Mouse (Mus musculus): ENCODE data around the gene Rpusd1. TPM values are rescaled to one million over a fixed set of nuclear protein-coding genes. Genes with fewer than 3 reads are reported as not detected.

The Rpusd1 gene
- polyA plus RNA-seq, 1 experiment from 2014 or later: 30.1 TPM

DNA sequence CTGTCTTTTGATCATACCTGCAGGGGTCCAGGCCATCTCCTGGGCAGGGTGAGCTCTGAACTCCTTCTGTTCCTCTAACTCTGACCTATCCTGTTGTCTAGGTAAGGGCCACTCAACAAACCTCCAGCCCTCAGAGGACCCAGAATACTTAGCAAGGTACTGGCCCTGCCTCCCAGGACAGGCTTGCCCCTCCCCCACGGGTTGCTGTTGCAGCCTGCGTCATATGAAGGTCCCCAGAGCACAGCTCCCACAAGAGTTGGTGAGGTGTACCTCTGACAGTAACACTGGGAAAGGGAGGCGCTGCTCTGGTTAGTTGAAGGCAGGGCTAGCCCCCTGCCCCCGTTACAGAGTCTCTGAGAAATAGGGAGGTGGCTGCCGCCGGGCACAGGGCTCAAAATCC, 11.3 kb upstream of the Rpusd1 start:
- WGBS: 5% methylated on average over 6 of the region's 6 CpGs

DNA sequence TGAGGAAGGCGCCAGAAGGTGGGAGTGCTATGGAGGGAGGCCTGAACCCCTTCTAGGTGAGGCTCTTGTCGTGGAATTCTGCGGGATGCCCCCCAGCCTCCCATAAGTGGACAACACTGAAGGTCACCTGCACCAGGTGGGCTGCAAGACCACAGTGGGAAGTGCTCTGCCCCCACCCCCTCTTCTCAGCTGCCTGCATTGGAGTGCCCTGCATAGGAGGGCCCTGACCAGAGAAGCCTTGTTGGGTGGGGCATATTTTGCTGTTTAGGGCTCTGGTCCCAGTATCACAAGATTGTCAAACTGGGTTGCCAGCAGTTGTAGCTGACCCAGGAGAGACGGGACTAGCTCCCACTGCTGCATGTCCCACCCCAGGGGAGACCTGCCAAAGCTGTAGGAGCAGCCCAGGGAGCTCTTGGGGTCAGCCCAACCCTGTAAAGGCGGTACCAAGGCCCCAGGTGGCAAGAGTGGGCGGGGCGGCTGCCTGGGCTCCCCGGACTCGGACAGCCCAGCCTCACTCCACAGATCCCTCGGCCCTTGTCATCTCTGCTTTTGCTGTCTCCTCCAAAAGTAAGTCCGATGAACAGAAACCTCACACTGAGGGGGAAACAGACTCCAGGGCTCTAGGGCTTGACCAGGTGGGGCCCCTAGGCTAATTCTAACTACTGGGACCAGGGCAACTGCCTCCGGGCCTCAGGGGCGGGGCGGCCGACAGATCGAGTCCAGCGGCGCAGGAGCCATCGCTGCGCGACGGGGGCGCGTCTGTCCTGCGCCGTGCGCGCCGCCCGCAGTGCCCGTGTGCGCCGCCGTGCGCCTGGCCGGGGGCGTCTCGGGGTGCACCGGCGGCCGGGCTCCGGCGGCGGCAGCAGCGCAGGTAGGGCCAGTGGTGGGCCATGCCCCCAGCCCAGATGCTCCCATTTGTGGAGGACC, 10.5 kb upstream of the Rpusd1 start, which contains the start of gene Gng13:
Gene Gng13 (plus strand): TSS at position 461 of the 927 bp plus-strand sequence.
- under 1% methylated on average over 41 of the region's 45 CpGs for WGBS
- Histone ChIP-seq H3K4me3 (peak within 1 kb of the TSS; percentile 43), H3K4me1 (replicated peaks) (peaks cover 10% of the 10 kb centered on the region), H3K9me3 (no peaks in the 10 kb centered on the region), H3K36me3 (no peaks in the 10 kb centered on the region), H3K27me3 (peaks cover 30% of the 10 kb centered on the region), H3K4me2 (peak within 1 kb of the TSS; percentile 91), H3K9ac (peak within 1 kb of the TSS; percentile 47), H3K27ac (replicated peaks) (no peak within 1 kb of the TSS)
- no peak for ATAC-seq (ENCODE audit: low FRiP score, low read depth)

More for the DNA sequence above, 11.3 kb upstream of the Rpusd1 start:
- H3K9ac ChIP-seq: no peak overlapping the region
- H3K9me3 ChIP-seq: no peaks in the 10 kb centered on the region
- peaks cover 10% of the 10 kb centered on the region for H3K4me1 ChIP-seq (replicated peaks)
- H3K4me2 ChIP-seq: 0 out of 2 replicates have a peak overlapping the region, but pooled peaks have one; percentile 91
- no peak overlapping the region for H3K4me3 ChIP-seq
- peaks cover 30% of the 10 kb centered on the region for H3K27me3 ChIP-seq
- no peak overlapping the region for H3K27ac ChIP-seq (replicated peaks)
- no peaks in the 10 kb centered on the region for H3K36me3 ChIP-seq
- no peak for ATAC-seq (ENCODE audit: low FRiP score, low read depth)

DNA sequence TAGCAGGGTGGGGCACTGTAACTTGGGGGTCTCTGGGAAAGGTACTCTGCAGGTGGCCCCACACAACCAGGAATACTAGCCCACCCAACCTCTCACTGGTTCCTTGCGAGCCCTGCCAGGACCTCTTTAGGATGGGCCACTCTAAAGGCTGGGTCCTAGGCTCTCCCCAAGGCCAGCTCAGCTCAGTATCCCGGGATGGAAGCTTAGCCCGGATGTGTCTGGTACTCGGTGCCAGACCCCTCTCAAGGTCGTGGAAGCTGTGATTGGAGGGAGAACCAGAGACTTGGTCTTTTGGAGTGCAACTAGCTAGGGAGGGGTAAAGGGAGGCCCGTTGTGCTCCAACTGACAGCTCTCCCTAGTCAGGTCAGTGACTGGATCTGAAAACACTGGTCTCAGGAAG, 9.8 kb upstream of the Rpusd1 start:
- Histone ChIP-seq H3K4me1 (replicated peaks) (peaks cover 10% of the 10 kb centered on the region), H3K36me3 (no peaks in the 10 kb centered on the region), H3K4me2 (peak overlapping the region; percentile 91), H3K9ac (peak overlapping the region; percentile 47), H3K27me3 (peaks cover 30% of the 10 kb centered on the region), H3K27ac (replicated peaks) (no peak overlapping the region), H3K9me3 (no peaks in the 10 kb centered on the region), H3K4me3 (peak overlapping the region; percentile 43)
- WGBS: 10% methylated on average over 6 of the region's 6 CpGs
- no peak for ATAC-seq (ENCODE audit: low FRiP score, low read depth)

DNA sequence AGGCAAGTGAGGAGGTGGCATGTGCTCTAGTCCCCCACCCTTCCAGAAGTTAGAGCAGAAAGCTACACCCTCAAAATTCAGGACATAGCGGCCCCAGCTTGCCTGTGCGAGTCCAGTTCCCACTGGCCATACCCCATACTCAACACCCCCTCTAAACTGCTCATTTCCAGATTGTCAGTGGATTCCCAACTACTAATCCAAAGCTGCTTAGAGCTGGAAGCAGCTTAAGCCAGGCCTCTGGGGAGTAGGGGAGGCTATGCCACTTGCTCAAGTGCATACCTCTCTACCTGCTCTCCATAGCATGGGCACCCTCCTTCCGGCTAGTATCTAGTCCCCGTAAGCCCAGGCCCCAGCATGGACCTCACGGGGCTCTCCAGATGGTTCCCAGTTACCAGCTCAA, 6.0 kb upstream of the Rpusd1 start:
- Histone ChIP-seq H3K27ac (replicated peaks) (no peak overlapping the region), H3K4me2 (no peak overlapping the region), H3K9ac (no peak overlapping the region), H3K4me1 (replicated peaks) (peaks cover 15% of the 10 kb centered on the region), H3K36me3 (no peaks in the 10 kb centered on the region), H3K27me3 (peaks cover 19% of the 10 kb centered on the region), H3K9me3 (no peaks in the 10 kb centered on the region), H3K4me3 (no peak overlapping the region)
- 95% methylated on average over 5 of the region's 5 CpGs for WGBS
- ATAC-seq (ENCODE audit: low FRiP score, low read depth): no peak

- no peaks in the 10 kb centered on the region for H3K9me3 ChIP-seq
- H3K27ac ChIP-seq (replicated peaks): no peak overlapping the region
- no peak for ATAC-seq (ENCODE audit: low FRiP score, low read depth)
- no peaks in the 10 kb centered on the region for H3K27me3 ChIP-seq
- no peaks in the 10 kb centered on the region for H3K36me3 ChIP-seq
- H3K4me3 ChIP-seq: no peak overlapping the region
- 94% methylated on average over 19 of the region's 19 CpGs for WGBS
- peaks cover 17% of the 10 kb centered on the region for H3K4me1 ChIP-seq (replicated peaks)
- H3K9ac ChIP-seq: no peak overlapping the region
- H3K4me2 ChIP-seq: no peak overlapping the region
These were observed 4.0 kb upstream of the Rpusd1 start for GRCm38 (mm10) chr17:25723470-25723869.

DNA sequence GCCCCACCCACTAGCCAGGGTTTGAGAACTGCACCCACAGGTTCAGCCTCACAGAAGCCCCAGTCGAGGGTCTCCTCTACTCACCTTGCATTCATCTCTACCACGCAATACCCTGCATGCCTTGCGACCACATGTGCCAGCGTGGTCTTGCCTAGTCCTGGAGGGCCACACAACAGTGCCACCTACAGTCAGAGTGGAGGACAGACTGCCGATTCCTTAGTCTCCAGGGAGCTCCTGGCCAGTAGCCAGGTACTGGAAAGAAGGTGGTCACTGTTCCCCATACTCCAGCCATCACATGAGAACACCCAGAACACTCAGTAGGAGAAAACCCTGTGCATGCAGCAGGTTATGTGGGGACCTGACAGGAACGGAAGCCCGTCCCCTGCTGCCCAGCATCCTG, 3.6 kb upstream of the Rpusd1 start:
- H3K4me1 ChIP-seq (replicated peaks): peaks cover 22% of the 10 kb centered on the region
- no peaks in the 10 kb centered on the region for H3K27me3 ChIP-seq
- H3K4me2 ChIP-seq: no peak overlapping the region
- 76% methylated on average over 7 of the region's 7 CpGs for WGBS
- H3K4me3 ChIP-seq: no peak overlapping the region
- no peak overlapping the region for H3K9ac ChIP-seq
- H3K36me3 ChIP-seq: no peaks in the 10 kb centered on the region
- no peaks in the 10 kb centered on the region for H3K9me3 ChIP-seq
- H3K27ac ChIP-seq (replicated peaks): no peak overlapping the region
- ATAC-seq (ENCODE audit: low FRiP score, low read depth): no peak

DNA sequence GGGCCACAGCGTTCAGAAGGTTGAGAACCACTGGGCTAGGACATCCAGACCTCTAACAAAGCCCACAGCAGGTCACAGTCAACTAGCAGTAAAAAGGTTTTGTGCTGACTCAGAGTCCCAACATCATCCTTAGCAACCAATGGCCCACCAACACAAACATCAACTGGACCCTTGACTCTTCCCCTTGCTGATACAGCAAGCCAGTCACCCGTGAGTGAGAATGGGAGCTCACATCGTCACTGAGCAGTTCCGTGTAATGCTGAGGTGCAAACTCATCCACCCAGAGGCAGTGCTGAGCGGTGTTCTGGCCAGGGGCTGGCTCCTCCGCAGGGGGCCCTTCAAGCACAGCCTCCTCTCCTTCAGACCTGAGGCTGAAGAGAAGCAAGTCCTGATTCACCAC, 2.2 kb upstream of the Rpusd1 start:
- peaks cover 3% of the 10 kb centered on the region for H3K36me3 ChIP-seq
- H3K9me3 ChIP-seq: no peaks in the 10 kb centered on the region
- no peak overlapping the region for H3K4me3 ChIP-seq
- H3K9ac ChIP-seq: no peak overlapping the region
- H3K27ac ChIP-seq (replicated peaks): no peak overlapping the region
- H3K27me3 ChIP-seq: no peaks in the 10 kb centered on the region
- no peak for ATAC-seq (ENCODE audit: low FRiP score, low read depth)
- H3K4me2 ChIP-seq: no peak overlapping the region
- peaks cover 23% of the 10 kb centered on the region for H3K4me1 ChIP-seq (replicated peaks)
- WGBS: 78% methylated on average over 6 of the region's 6 CpGs

DNA sequence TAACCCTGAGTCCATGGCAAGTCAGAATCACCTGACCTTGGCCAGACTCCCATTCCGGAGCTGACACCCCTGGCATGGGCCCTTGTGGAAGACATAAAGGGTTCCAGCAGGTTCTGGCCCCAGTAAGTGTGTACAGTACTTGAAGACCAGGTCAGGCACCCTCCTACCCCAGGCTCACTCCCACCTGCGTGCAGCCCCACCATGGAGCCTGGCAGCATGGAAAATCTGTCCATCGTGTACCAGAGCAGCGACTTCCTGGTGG, 470 bp downstream of the Rpusd1 start:
- peak overlapping the region; percentile 61 for H3K4me3 ChIP-seq
- H3K9me3 ChIP-seq: no peaks in the 10 kb centered on the region
- H3K27me3 ChIP-seq: no peaks in the 10 kb centered on the region
- H3K36me3 ChIP-seq: peaks cover 3% of the 10 kb centered on the region
- 27% methylated on average over 4 of the region's 4 CpGs for WGBS
- H3K9ac ChIP-seq: peak overlapping the region; percentile 73
- H3K4me1 ChIP-seq (replicated peaks): peaks cover 23% of the 10 kb centered on the region
- no peak for ATAC-seq (ENCODE audit: low FRiP score, low read depth)
- peak overlapping the region; percentile 94 for H3K4me2 ChIP-seq
- H3K27ac ChIP-seq (replicated peaks): peak overlapping the region; percentile 57; the same call in 1 of the 2 replicates

DNA sequence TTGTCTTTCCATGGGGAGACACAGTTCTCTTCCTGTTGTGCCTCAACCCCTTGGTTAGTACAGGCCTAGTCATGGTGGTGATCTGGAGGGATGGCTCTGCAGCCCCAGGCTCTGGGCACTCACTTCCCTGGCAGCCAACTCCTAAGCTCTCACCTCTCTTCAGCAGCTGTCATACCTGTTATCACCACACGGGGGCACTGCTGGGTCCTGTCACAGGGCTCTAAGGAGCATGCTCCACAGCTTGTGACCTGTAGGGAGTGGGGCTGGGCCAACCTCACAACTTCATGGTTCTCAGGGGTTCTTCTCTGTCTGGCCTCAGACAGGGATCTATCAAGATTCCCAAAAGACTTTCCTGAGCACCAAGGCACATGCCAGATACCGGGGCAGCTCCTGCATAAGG, 4.6 kb downstream of the Rpusd1 start:
- 15% methylated on average over 2 of the region's 2 CpGs for WGBS
- Histone ChIP-seq H3K36me3 (peaks cover 3% of the 10 kb centered on the region), H3K27ac (replicated peaks) (no peak overlapping the region), H3K27me3 (no peaks in the 10 kb centered on the region), H3K4me2 (no peak overlapping the region), H3K9me3 (no peaks in the 10 kb centered on the region), H3K9ac (no peak overlapping the region), H3K4me3 (no peak overlapping the region), H3K4me1 (replicated peaks) (peaks cover 13% of the 10 kb centered on the region)
- ATAC-seq (ENCODE audit: low FRiP score, low read depth): no peak

- no peak overlapping the region for H3K4me2 ChIP-seq
- H3K4me3 ChIP-seq: no peak overlapping the region
- no peaks in the 10 kb centered on the region; the same call in 1 of the 2 replicates for H3K36me3 ChIP-seq
- no peak overlapping the region for H3K9ac ChIP-seq
- no peaks in the 10 kb centered on the region for H3K27me3 ChIP-seq
- WGBS: 89% methylated on average over 5 of the region's 5 CpGs
- H3K27ac ChIP-seq (replicated peaks): no peak overlapping the region
- no peaks in the 10 kb centered on the region for H3K4me1 ChIP-seq (replicated peaks)
- H3K9me3 ChIP-seq: no peaks in the 10 kb centered on the region
- ATAC-seq (ENCODE audit: low FRiP score, low read depth): no peak
These were observed 7.8 kb downstream of the Rpusd1 start for GRCm38 (mm10) chr17:25735246-25735645.

DNA sequence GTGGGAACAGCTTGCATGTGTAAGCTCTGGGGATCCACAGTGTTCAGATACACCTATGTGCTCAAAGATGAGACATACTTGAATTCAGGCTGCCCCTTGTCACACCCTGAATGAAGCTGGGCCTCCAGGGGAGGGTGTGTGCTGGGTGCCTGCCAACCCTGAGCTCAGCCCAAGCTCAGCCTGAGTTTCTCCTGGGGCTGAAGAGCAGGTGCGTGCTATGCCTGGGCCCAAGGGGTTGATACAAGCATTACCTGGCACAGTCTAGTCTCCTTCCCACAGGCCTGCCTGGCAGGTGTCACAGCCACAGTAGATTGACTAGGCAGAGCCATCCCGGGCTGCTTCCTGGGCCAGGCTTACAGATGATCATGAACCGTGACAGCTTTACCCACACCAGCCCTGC, 8.3 kb downstream of the Rpusd1 start, which contains the start of gene Mslnl:
Gene Mslnl (plus strand): TSS at position 298 of the 400 bp plus-strand sequence.
- Histone ChIP-seq H3K36me3 (no peaks in the 10 kb centered on the region), H3K27me3 (no peaks in the 10 kb centered on the region), H3K4me2 (no peak within 1 kb of the TSS), H3K4me1 (replicated peaks) (no peaks in the 10 kb centered on the region), H3K27ac (replicated peaks) (no peak within 1 kb of the TSS), H3K9me3 (no peaks in the 10 kb centered on the region), H3K9ac (no peak within 1 kb of the TSS), H3K4me3 (no peak within 1 kb of the TSS)
- WGBS: 80% methylated on average over 3 of the region's 3 CpGs
- no peak for ATAC-seq (ENCODE audit: low FRiP score, low read depth)

GRCm38 (mm10) chr17:25738861-25739260, 11.4 kb downstream of the Rpusd1 start:
- H3K36me3 ChIP-seq: no peaks in the 10 kb centered on the region
- H3K4me3 ChIP-seq: no peak overlapping the region
- no peak for ATAC-seq (ENCODE audit: low FRiP score, low read depth)
- H3K27me3 ChIP-seq: no peaks in the 10 kb centered on the region
- H3K4me2 ChIP-seq: no peak overlapping the region
- no peaks in the 10 kb centered on the region for H3K4me1 ChIP-seq (replicated peaks)
- 80% methylated on average over 7 of the region's 7 CpGs for WGBS
- H3K9me3 ChIP-seq: no peaks in the 10 kb centered on the region
- no peak overlapping the region for H3K9ac ChIP-seq
- no peak overlapping the region for H3K27ac ChIP-seq (replicated peaks)
